Mouse (Mus musculus): ENCODE measurements around the gene Sorl1. TPM values are rescaled to one million over a fixed set of nuclear protein-coding genes. Genes with fewer than 3 reads are reported as not detected.

The Sorl1 gene
- polyA plus RNA-seq (2021; fragmentation: Nextera tagmentation) = 38.3 and 43.1 TPM in 2 replicates
- long read RNA-seq, experiment 1, full-length matches to known transcripts = 4 of 141 reads
- long read RNA-seq, experiment 1, partial matches to known transcripts = 91 of 141 reads
- long read RNA-seq, experiment 1, other reads (novel, unspliced or antisense) = 46 of 141 reads
- long read RNA-seq, experiment 2, full-length matches to known transcripts = 62 of 275 reads
- long read RNA-seq, experiment 2, partial matches to known transcripts = 91 of 275 reads
- long read RNA-seq, experiment 2, other reads (novel, unspliced or antisense) = 122 of 275 reads

DNA sequence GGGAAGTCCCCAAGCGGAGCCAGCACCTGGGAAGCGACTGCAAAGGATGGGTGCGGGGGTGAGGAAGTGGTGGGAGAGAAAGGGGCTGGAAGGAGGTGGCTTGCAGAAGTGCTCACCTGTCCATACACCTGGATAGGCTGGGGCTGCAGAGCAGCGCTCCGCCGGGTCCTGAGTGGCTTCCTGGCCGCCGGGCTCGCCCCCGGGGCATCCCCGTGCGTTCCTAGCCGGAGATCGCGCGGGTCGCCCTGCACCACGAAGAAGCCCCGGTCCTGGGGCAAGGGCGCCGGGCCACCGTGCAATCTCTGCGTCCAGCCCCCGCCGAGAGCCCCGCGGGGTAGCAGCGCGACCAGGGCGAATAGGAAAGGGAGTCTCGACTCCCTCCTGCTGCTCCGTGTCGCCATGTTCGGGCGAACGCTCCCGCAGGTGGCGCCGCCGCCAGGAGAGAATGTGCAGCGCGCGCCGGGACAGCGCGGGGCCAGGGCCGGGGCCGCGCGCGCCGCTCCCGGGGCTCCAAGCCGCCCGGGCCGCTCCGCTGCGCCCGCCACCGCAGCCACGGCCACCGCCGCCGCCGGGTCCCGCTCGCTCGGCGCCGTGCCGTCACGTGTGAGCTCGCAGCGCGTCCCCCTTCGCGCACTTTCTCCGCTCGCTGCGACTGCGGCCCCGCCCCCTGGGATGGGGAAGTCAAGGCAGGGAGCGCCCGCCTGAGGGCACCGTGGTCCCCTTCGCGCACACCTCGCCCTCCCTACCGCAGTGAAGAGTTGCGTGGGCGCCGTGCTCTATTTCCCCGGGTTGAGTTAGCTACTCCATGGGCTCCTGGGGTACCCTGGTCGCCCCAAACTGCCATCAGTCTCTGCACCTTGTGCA lies at the start of gene Sorl1:
Sorl1 (minus strand) TSS at position 585 of the 864 bp plus-strand sequence.

Other genes with a start within 250 kb of the Sorl1 start
- gene Sc5d, start 140.0 kb upstream of the Sorl1 start, polyA plus RNA-seq (2021; fragmentation: Nextera tagmentation) = 55.4 and 61.9 TPM in 2 replicates

All from layer of hippocampus, adult 6 months (tissue).